Mouse (Mus musculus): ENCODE measurements around the gene Narfl. TPM values are rescaled to one million over a fixed set of nuclear protein-coding genes. Genes with fewer than 3 reads are reported as not detected.

Gene Narfl
- polyA plus RNA-seq, 1 experiment from 2014 or later, result 33.3 TPM

DNA sequence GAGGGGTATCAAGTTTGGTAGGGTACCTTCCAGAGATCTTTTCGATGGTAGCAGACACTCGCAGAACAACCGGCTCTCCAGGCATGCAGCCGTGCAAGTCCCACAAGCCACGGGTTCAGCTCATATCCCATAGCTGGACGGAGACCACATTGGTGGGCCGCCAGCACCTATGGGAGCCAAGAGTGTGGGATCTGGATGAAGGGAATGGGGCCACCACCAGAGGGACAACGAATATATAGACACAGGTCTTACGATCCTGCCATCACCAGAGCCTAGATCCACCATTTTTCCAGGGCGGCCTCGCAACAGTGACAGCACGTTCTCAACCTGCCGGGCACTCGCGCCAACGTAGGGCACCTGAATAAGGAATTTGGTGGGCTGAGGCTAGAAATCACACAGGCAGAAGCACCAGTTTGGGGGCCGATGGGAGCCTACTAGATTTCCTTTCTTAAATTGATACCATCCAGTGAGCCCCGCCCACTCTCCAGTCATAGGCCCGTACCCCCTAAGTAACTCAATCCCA lies 17.8 kb downstream of the Narfl start:
- DNase-seq (no peak), ATAC-seq (ENCODE audit: low FRiP score, low TSS enrichment) (no peak)
- H3K4me3 ChIP-seq (replicated peaks; ENCODE audit: low read depth, low read length), result peak overlapping the region; percentile 73
- H3K36me3 ChIP-seq (ENCODE audit: control insufficient read depth, insufficient read depth, low read length), result peaks cover 13% of the 10 kb centered on the region
- H3K27ac ChIP-seq (replicated peaks; ENCODE audit: low read depth, low read length), result peak overlapping the region; percentile 91; the same call in 1 of the 2 replicates
- H3K4me1 ChIP-seq (ENCODE audit: control insufficient read depth, insufficient read depth, low read length), result peaks cover 39% of the 10 kb centered on the region
- 27% methylated on average over 19 of the region's 19 CpGs for WGBS
- no peaks in the 10 kb centered on the region for H3K9me3 ChIP-seq (ENCODE audit: control insufficient read depth, low read length)
- H3K27me3 ChIP-seq (ENCODE audit: control insufficient read depth, insufficient read depth, low read length), result no peaks in the 10 kb centered on the region
- H3K4me2 ChIP-seq (ENCODE audit: low read length), result peak overlapping the region; percentile 91
- peak overlapping the region; percentile 76 for H3K9ac ChIP-seq (replicated peaks; ENCODE audit: low read length)

DNA sequence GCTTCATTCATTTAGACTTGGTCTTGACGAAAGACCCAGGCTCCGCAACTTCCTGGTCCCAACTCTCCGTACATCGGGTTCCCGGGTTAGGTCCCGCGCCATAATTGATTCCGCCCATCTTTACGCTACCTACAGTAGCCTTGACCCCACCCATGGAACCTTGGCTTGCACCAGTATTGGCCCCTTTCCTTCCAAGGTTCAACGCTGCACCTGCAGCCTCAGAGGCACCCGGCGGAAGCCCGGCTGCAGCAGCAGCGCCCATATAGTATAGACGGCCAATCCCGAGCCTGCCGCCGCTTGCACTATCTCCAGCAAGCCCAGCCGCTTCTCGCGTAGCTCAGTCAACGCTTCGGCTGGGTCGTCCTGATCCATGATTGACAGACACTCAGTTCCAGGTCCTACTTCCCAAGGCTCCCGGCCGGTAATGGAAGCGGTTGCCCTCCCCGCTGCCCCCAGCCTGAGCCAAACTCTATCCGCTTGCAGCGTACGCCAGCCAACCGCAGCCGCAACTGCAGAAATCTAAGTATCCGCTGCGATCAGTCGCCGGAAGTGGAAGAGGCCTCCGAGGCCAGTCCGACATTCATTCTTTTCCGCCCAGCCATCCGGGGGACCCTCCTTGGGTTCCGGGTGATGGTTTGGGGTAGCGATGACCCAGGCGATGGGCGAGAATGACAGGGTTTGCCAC lies 18.4 kb downstream of the Narfl start:
- Histone ChIP-seq H3K4me1 (ENCODE audit: control insufficient read depth, insufficient read depth, low read length) (peaks cover 45% of the 10 kb centered on the region), H3K4me3 (replicated peaks; ENCODE audit: low read depth, low read length) (peak overlapping the region; percentile 73), H3K36me3 (ENCODE audit: control insufficient read depth, insufficient read depth, low read length) (peaks cover 13% of the 10 kb centered on the region), H3K27me3 (ENCODE audit: control insufficient read depth, insufficient read depth, low read length) (no peaks in the 10 kb centered on the region), H3K4me2 (ENCODE audit: low read length) (peak overlapping the region; percentile 91), H3K9me3 (ENCODE audit: control insufficient read depth, low read length) (no peaks in the 10 kb centered on the region), H3K9ac (replicated peaks; ENCODE audit: low read length) (peak overlapping the region; percentile 76), H3K27ac (replicated peaks; ENCODE audit: low read depth, low read length) (peak overlapping the region; percentile 91)
- ATAC-seq (ENCODE audit: low FRiP score, low TSS enrichment), result peak; percentile 62
- peak; percentile 92 for DNase-seq
- under 1% methylated on average over 45 of the region's 45 CpGs for WGBS

DNA sequence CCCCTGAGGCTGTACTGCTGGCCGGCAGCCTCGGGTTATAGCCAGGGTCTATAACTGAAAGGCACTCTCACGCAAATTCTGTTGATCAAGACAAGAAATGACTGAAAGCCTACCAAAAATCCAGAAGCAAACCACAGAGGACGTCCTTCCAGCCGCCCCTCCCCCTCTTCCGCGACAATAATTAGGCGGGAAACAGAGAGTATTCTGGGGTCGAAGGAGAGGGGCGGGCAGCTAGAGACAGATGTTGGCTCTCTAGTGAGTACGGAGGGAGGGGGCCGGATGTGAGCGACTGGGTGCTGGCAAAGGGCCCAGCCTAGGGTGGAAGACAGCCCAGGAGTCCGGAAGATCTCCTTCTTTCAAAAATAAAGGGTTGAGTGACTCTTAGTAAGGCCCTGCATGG lies 19.0 kb downstream of the Narfl start, which contains the start of gene Fam173a:
Fam173a (minus strand) TSS at position 287 of the 400 bp plus-strand sequence.
- ATAC-seq (ENCODE audit: low FRiP score, low TSS enrichment), result peak; percentile 24; the same call in 1 of the 2 replicates

DNA sequence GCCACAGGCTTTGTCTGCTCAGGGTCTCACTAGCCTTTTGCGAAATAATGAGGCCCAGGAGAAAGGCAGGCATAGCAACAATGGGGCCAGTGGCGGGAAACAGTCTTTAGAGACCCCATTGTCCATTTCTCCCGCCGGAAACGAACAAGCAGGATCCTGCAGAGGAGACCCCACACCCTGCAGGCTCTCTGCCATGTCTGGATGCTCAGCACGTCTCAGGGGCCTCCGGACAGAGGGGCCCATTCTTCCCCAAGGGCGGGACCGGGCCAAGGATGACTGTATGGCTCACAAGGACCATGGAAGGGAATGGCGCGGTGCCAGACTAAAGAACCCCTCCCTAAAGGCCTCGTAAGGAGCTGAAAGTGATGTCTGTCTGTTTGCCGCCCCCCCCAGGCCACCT lies 20.6 kb downstream of the Narfl start:
- Histone ChIP-seq H3K4me1 (ENCODE audit: control insufficient read depth, insufficient read depth, low read length) (peaks cover 46% of the 10 kb centered on the region), H3K27ac (replicated peaks; ENCODE audit: low read depth, low read length) (peak overlapping the region; percentile 55; the same call in 1 of the 2 replicates), H3K4me2 (ENCODE audit: low read length) (peak overlapping the region; percentile 76), H3K36me3 (ENCODE audit: control insufficient read depth, insufficient read depth, low read length) (peaks cover 8% of the 10 kb centered on the region), H3K4me3 (replicated peaks; ENCODE audit: low read depth, low read length) (no peak overlapping the region), H3K9ac (replicated peaks; ENCODE audit: low read length) (no peak overlapping the region), H3K9me3 (ENCODE audit: control insufficient read depth, low read length) (no peaks in the 10 kb centered on the region), H3K27me3 (ENCODE audit: control insufficient read depth, insufficient read depth, low read length) (no peaks in the 10 kb centered on the region)
- DNase-seq (peak; percentile 54), ATAC-seq (ENCODE audit: low FRiP score, low TSS enrichment) (no peak)
- WGBS, result 8% methylated on average over 13 of the region's 13 CpGs

More for the DNA sequence above, 19.0 kb downstream of the Narfl start, which contains the start of gene Fam173a:
- Histone ChIP-seq H3K9ac (replicated peaks; ENCODE audit: low read length) (peak within 1 kb of the TSS; percentile 76), H3K9me3 (ENCODE audit: control insufficient read depth, low read length) (no peaks in the 10 kb centered on the region), H3K4me2 (ENCODE audit: low read length) (peak within 1 kb of the TSS; percentile 91), H3K36me3 (ENCODE audit: control insufficient read depth, insufficient read depth, low read length) (peaks cover 13% of the 10 kb centered on the region), H3K4me1 (ENCODE audit: control insufficient read depth, insufficient read depth, low read length) (peaks cover 46% of the 10 kb centered on the region), H3K27ac (replicated peaks; ENCODE audit: low read depth, low read length) (peak within 1 kb of the TSS; percentile 91), H3K27me3 (ENCODE audit: control insufficient read depth, insufficient read depth, low read length) (no peaks in the 10 kb centered on the region), H3K4me3 (replicated peaks; ENCODE audit: low read depth, low read length) (peak within 1 kb of the TSS; percentile 73)
- WGBS, result under 1% methylated on average over 14 of the region's 14 CpGs
- DNase-seq, result peak; percentile 73

DNA sequence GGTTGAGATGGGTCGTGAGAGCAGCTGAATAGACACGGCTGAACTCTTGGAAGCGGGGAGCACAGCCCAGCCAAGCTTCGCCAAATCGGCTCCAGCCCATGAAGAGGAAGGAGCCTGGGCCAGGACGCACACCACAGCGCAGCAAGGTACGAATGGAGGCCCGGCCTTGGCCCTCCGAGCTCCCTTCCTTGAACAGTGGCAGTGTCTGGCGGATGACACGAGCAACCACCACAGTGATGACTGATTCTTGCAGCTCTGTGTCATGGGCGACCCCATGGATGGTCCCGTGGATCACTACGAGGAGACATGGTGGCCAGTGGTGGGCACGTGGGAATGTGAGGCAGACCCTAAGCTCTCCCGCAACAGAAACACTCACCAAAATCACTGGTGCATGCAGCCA lies 21.4 kb downstream of the Narfl start:
- DNase-seq, result no peak
- WGBS, result 37% methylated on average over 17 of the region's 17 CpGs
- peak overlapping the region; percentile 46 for H3K4me3 ChIP-seq (replicated peaks; ENCODE audit: low read depth, low read length)

DNA sequence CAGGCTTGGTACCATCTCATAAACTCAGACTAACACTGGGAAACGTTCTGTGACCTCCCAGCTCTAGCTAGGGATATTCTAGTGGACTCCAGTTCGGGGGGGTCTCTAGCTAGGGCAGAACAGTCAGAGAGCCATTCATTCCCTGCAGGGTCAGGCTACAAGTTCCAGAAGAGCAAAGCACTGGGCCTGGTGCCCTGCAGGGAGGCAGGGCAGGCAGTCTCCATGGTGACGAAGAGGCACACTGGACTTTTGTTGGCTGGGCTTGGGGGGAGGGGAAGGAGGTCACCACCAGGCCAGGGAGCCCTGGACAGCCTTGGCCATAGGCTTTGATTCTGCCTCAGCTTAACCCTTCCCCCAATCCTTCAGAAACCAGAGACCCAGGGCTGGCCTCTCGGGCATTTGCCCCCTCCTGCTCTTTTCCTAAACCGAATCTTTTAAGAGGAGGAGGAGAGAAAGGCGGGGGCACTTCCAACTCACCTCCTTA lies 22.1 kb downstream of the Narfl start, which contains the start of gene AC134908.4:
AC134908.4 (minus strand) TSS at position 51 of the 484 bp plus-strand sequence.
- no peaks in the 10 kb centered on the region for H3K36me3 ChIP-seq (ENCODE audit: control insufficient read depth, insufficient read depth, low read length)
- peak within 1 kb of the TSS; percentile 46 for H3K4me3 ChIP-seq (replicated peaks; ENCODE audit: low read depth, low read length)
- 3% methylated on average over 6 of the region's 6 CpGs for WGBS
- no peaks in the 10 kb centered on the region for H3K9me3 ChIP-seq (ENCODE audit: control insufficient read depth, low read length)
- DNase-seq (no peak), ATAC-seq (ENCODE audit: low FRiP score, low TSS enrichment) (no peak)
- 0 out of 2 replicates have a peak within 1 kb of the TSS, but pooled peaks have one; percentile 2 for H3K27ac ChIP-seq (replicated peaks; ENCODE audit: low read depth, low read length)
- H3K9ac ChIP-seq (replicated peaks; ENCODE audit: low read length), result peak within 1 kb of the TSS; percentile 44; the same call in 1 of the 2 replicates
- peaks cover 43% of the 10 kb centered on the region for H3K4me1 ChIP-seq (ENCODE audit: control insufficient read depth, insufficient read depth, low read length)
- H3K27me3 ChIP-seq (ENCODE audit: control insufficient read depth, insufficient read depth, low read length), result no peaks in the 10 kb centered on the region
- peak within 1 kb of the TSS; percentile 76 for H3K4me2 ChIP-seq (ENCODE audit: low read length)

More for the DNA sequence above, 21.4 kb downstream of the Narfl start:
- Histone ChIP-seq H3K4me1 (ENCODE audit: control insufficient read depth, insufficient read depth, low read length) (peaks cover 46% of the 10 kb centered on the region), H3K27me3 (ENCODE audit: control insufficient read depth, insufficient read depth, low read length) (no peaks in the 10 kb centered on the region), H3K4me2 (ENCODE audit: low read length) (peak overlapping the region; percentile 76), H3K9me3 (ENCODE audit: control insufficient read depth, low read length) (no peaks in the 10 kb centered on the region), H3K36me3 (ENCODE audit: control insufficient read depth, insufficient read depth, low read length) (0 out of 2 replicates have a peak, but pooled peaks cover under 1% of the 10 kb centered on the region), H3K27ac (replicated peaks; ENCODE audit: low read depth, low read length) (no peak overlapping the region), H3K9ac (replicated peaks; ENCODE audit: low read length) (no peak overlapping the region; the same call in 1 of the 2 replicates)
- ATAC-seq (ENCODE audit: low FRiP score, low TSS enrichment), result no peak

DNA sequence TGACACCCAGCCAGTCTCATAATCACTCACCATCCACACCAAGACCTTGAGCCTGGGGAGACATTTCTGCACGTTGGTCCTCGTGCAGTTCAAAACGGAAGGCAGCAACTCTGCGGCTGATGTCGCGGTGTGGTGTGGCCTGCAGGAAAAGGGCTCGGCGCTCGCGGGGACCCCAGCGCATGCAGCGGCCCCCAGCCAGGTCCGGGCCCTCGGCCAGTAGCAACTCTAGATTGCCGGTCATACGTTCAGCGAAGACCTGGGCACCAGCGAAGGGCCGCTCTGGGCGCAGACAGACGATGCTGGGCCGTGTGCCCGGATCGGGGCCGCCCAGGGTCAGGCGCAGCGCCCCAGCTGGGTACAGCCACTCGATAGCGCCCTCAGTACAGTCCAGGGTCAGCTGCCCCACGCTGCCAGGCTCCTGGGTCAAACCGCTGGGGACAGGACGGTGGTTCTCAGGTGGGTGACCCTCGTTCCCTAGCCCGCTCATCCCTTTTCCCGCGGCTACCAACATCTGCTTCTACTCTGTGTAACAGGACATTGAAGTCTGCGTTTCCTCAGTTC lies 22.7 kb downstream of the Narfl start:
- Histone ChIP-seq H3K4me1 (ENCODE audit: control insufficient read depth, insufficient read depth, low read length) (peaks cover 37% of the 10 kb centered on the region), H3K27ac (replicated peaks; ENCODE audit: low read depth, low read length) (0 out of 2 replicates have a peak overlapping the region, but pooled peaks have one; percentile 2)
- ATAC-seq (ENCODE audit: low FRiP score, low TSS enrichment), result no peak

DNA sequence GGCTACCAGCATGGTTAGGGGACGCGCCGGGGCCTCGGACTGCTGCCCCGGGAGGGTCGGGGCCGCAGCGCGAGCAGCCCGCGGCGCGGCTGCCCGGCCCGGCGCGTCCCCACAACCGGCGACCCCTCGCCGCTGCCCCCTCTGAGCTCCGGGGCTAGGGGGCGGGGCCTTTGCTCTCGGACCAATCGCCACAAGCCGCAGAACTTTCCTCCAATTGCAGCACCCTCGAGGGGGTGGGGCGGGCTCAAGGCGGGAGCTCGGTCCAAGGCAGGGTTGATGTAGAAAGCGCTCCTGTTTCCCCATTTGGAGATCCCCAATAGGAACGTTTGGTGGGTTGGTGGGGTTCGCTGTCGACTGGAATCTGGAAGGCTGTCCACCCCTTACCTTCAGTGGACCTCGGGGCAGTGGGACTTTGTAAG lies 23.4 kb downstream of the Narfl start, which contains the start of gene Metrn:
Metrn (minus strand) TSS at position 186 of the 419 bp plus-strand sequence.
- H3K4me2 ChIP-seq (ENCODE audit: low read length), result peak within 1 kb of the TSS; percentile 76
- no peaks in the 10 kb centered on the region for H3K27me3 ChIP-seq (ENCODE audit: control insufficient read depth, insufficient read depth, low read length)
- peak; percentile 90 for DNase-seq
- 0 out of 2 replicates have a peak within 1 kb of the TSS, but pooled peaks have one; percentile 2 for H3K27ac ChIP-seq (replicated peaks; ENCODE audit: low read depth, low read length)
- H3K4me3 ChIP-seq (replicated peaks; ENCODE audit: low read depth, low read length), result peak within 1 kb of the TSS; percentile 46
- no peaks in the 10 kb centered on the region for H3K9me3 ChIP-seq (ENCODE audit: control insufficient read depth, low read length)
- no peaks in the 10 kb centered on the region for H3K36me3 ChIP-seq (ENCODE audit: control insufficient read depth, insufficient read depth, low read length)
- peaks cover 37% of the 10 kb centered on the region for H3K4me1 ChIP-seq (ENCODE audit: control insufficient read depth, insufficient read depth, low read length)
- peak; percentile 66 for ATAC-seq (ENCODE audit: low FRiP score, low TSS enrichment)
- WGBS, result 1% methylated on average over 35 of the region's 35 CpGs
- peak within 1 kb of the TSS; percentile 44; the same call in 1 of the 2 replicates for H3K9ac ChIP-seq (replicated peaks; ENCODE audit: low read length)

More for the DNA sequence above, 22.7 kb downstream of the Narfl start:
- H3K4me3 ChIP-seq (replicated peaks; ENCODE audit: low read depth, low read length), result peak overlapping the region; percentile 46
- H3K27me3 ChIP-seq (ENCODE audit: control insufficient read depth, insufficient read depth, low read length), result no peaks in the 10 kb centered on the region
- no peaks in the 10 kb centered on the region for H3K36me3 ChIP-seq (ENCODE audit: control insufficient read depth, insufficient read depth, low read length)
- peak overlapping the region; percentile 76 for H3K4me2 ChIP-seq (ENCODE audit: low read length)
- H3K9ac ChIP-seq (replicated peaks; ENCODE audit: low read length), result peak overlapping the region; percentile 44; the same call in 1 of the 2 replicates
- no peaks in the 10 kb centered on the region for H3K9me3 ChIP-seq (ENCODE audit: control insufficient read depth, low read length)
- WGBS, result under 1% methylated on average over 37 of the region's 37 CpGs
- no peak for DNase-seq

Measured in midbrain, embryonic 14.5 days (tissue).